Mouse (Mus musculus): ENCODE data around the gene Hhex. TPM values are rescaled to one million over a fixed set of nuclear protein-coding genes. Genes with fewer than 3 reads are reported as not detected.

Gene Hhex
- 32.2 and 43.8 TPM in 2 replicates for polyA plus RNA-seq (2015; fragmentation: Nextera tagmentation; extraction: Ambion mirVana)

DNA sequence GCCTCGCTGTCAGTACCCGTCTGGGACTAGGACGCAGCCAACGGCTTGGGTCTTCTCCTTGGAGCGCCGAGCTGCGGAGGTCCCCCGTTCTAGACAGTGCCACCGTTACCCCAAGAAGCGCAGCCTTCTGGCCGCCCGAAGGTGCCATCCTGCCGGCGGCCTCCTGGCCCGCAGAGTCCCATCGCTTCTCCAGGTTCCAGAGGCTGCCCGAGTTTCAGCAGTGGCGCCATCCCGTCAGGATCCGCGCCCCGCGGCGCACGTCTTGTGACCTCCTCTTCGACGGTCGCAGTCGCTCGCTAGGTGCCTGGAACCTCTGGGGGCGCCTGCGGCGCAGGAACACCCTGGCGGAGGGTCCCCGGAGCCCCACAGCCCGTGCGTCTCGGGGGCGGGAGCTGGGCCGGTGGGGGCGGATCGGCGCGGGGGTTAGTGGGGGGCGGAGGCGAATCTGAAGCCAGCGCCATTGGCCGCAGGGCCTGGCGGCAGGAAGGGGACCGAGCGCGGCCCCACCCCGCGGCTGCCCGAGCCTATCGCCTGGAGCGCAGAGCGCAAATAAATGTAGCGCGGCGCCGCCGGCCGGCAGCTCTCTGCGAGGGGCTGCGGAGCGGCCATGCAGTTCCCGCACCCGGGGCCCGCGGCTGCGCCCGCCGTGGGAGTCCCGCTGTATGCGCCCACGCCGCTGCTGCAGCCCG, at the start of gene Hhex:
Hhex (plus strand) TSS at position 548 of the 689 bp plus-strand sequence.

Other genes with a start within 250 kb of the Hhex start
- 138 and 150 TPM in 2 replicates for gene March5, start 227.3 kb upstream of the Hhex start, polyA plus RNA-seq (2015; fragmentation: Nextera tagmentation; extraction: Ambion mirVana)
- gene Cpeb3, start 226.2 kb upstream of the Hhex start, polyA plus RNA-seq (2015; fragmentation: Nextera tagmentation; extraction: Ambion mirVana): 3.5 and 4.0 TPM in 2 replicates
- 16.4 and 17.0 TPM in 2 replicates for gene Ide, start 97.0 kb upstream of the Hhex start, polyA plus RNA-seq (2015; fragmentation: Nextera tagmentation; extraction: Ambion mirVana)
- gene Kif11, start 58.4 kb upstream of the Hhex start, polyA plus RNA-seq (2015; fragmentation: Nextera tagmentation; extraction: Ambion mirVana): 48.7 and 56.1 TPM in 2 replicates
- 24.6 and 28.5 TPM in 2 replicates for gene Exoc6, start 115.6 kb downstream of the Hhex start, polyA plus RNA-seq (2015; fragmentation: Nextera tagmentation; extraction: Ambion mirVana)